Mouse (Mus musculus) layer of hippocampus, postnatal 14 days (tissue): ENCODE data around the gene Fbxw10. TPM values are rescaled to one million over a fixed set of nuclear protein-coding genes. Genes with fewer than 3 reads are reported as not detected.

Experiments used
- DNase-seq, 2 experiments: peaks; one replicate each; pipeline ENCODE4 v3.0.0; 2021 to 2022; ENCODE audit warnings: low spot score in 2 of 2, mixed read lengths in 1 of 2
- total RNA-seq, 2 experiments: library from RNA; stranded (reverse); gene quantifications; 2 replicates each; pipeline ENCODE4 v1.2.3; 2021

The Fbxw10 gene
- total RNA-seq, 2 experiments from 2014 or later = 0.62 to 1.5 TPM

DNA sequence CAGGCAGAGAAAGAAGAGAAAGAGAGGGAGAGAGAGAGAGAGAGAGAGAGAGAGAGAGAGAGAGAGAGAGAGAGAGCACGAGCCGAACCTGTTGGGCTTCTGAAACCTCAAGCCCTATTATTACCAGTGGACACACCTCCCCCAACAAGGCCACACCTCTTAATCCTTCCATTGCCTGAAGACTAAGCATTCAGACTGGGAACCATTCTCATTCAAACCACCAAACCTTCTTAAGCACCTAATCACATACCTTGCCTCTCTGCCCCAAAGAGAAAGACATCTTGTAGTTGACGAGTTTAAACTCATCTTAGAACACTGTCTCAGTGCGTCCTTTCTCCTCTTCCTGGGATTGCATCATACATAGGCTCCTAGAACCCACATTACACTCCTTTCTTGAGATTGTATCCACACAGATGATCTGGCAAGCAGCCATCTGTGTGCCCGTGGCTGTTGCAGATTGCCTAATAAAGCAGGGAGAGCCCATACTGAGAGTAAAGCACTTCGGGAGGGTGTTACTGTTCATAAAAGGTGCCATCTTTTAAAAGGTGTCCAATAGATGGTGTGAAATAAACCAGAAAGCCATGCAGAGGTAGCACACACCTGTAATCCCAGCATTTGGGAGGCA is 57.1 kb downstream of the Fbxw10 start:
- DNase-seq = no peak

DNA sequence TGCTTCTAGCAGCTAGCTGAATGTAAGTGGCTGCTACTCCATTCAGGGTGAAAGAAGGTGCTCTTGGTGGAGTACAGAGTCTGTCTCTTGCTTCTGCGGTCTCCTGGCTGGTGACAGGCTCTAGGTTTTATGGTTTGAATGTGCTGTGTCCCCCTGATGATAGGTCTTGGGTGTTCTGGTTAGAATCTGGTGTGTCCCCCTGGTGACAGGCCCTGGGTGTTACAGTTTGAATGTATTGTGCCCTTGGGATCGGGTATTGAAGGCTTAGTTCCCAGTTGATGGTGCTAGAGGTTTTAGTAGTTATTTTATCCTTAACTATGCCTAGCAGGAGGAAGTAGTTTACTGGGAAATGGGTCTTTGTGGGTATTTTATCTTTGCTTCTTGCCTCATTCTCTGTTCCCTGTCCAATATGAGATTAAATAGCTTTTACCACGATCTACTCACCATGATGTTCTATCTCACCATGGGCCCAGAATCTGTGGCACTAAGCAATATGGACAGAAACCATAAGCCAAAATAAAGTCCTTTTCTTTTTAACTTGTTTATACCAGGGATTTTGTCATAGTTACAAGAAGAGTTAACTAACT is 62.9 kb downstream of the Fbxw10 start:
- DNase-seq = no peak

GRCm38 (mm10) chr11:62911362-62911761 is 64.5 kb downstream of the Fbxw10 start:
- no peak for DNase-seq

- DNase-seq = no peak
Observed at GRCm38 (mm10) chr11:62913141-62913540, 66.3 kb downstream of the Fbxw10 start.

- DNase-seq = no peak
Observed at GRCm38 (mm10) chr11:62914532-62914931, 67.7 kb downstream of the Fbxw10 start.

DNA sequence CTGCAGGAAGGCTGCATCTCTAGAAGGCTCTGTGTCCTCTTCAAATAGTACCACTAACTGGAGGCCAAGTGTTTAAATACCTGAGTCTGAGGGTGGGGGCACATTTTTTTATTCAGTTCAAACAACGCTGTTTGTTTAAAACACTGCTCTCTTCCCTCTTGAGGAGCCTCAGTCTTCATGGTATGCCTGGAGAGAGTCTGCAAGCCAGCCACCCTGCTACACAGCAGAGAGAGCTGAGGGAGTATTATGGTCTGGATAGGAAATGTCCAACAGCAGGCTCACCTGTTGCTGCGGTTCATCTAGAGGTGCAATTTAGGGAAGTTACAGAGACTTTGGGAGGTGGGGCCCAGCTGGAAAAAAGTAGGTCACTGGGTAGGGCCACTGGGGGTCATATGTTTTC is 68.6 kb downstream of the Fbxw10 start:
- no peak for DNase-seq

DNA sequence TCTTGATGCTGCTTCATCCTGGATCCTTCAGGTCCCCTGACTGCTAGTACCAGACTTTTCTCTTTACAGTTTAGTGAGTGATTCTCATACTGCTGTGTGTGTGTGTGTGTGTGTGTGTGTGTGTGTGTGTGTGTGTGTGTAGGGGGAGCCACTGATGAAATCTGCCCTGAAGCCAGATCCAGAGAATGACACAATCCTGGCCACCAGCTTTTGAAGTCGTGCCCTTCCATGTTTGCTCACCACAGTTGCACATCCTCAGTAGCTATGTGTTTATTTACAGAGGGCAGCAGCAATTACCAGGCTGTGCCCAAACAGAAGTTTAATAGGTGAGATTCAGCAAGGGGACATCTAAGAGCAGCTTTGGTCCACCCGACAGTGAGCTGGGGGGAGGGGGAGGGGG is 69.9 kb downstream of the Fbxw10 start:
- no peak for DNase-seq

- no peak for DNase-seq
Observed at GRCm38 (mm10) chr11:62919946-62920742, 73.3 kb downstream of the Fbxw10 start.

- no peak for DNase-seq
Observed at GRCm38 (mm10) chr11:62920743-62921050, 73.8 kb downstream of the Fbxw10 start.

DNA sequence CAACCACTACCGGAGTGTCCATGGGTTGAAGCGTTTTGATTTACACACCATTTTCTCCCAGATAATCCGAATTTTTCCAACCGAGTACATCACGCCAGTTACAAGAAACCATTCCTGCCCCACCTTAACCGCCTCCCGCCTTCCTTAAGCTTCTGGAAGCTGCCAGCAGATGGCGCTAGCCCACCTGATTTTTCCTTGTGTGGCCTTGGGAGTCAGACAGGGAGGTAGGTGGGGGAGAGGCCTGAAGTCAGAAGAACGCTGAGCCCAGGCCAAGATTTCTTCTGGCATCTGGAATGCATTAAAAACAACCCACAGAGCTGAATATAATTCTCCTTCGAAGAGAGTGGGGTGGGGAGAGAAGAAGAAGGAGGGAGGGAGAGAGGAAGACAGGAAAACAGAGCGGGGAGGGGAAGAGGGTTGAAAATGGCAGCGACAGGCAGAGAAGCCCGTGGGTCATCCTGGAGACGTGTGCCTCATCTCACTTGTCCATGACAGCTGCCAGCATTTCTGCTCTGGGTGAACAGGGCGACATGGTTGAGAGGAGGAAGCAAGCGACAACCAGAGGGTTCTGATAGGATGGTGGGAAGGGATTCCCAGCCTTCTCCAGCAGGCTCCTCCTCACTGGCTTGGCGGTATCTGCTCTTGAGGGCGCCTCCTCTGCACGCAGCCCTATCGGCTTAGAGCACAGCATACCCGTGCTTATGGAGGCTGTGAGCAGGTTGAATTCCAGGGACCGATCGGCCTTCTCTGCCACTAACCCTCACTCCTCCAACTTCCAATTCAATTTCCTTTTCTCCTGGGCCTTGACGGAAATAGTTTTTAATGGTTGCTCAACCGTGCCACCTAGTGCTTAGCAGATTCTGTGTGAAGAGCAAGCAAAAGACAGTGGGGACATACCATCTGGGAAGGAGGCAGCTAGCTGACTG is 74.4 kb downstream of the Fbxw10 start:
- DNase-seq = peak; percentile 91 to 93

- DNase-seq = no peak
Observed at GRCm38 (mm10) chr11:62924091-62924761, 77.4 kb downstream of the Fbxw10 start.

Other genes with a start within 250 kb of the Fbxw10 start
- 10 to 100 TPM in 1 of 2 experiments, 1 to 10 TPM in 1; 9.5 to 11.3 TPM for gene Lrrc75a, start 198.5 kb upstream of the Fbxw10 start, total RNA-seq
- gene Mmgt2, start 198.4 kb upstream of the Fbxw10 start, total RNA-seq = 10 to 100 TPM; 14.8 to 17.2 TPM
- gene Zfp287, start 115.2 kb upstream of the Fbxw10 start, total RNA-seq = 10 to 100 TPM; 15.2 to 16.7 TPM
- gene Gm10428, start 94.0 kb upstream of the Fbxw10 start, total RNA-seq = not detected
- gene Zfp286, start 57.6 kb upstream of the Fbxw10 start, total RNA-seq = 10 to 100 TPM; 21.3 to 21.5 TPM
- gene Trim16, start 26.8 kb upstream of the Fbxw10 start, total RNA-seq = 1 to 10 TPM; 3.9 to 4.0 TPM
- 10 to 100 TPM; 24.8 to 26.2 TPM for gene Tvp23b, start 32.4 kb downstream of the Fbxw10 start, total RNA-seq
- not detected for gene Cdrt4, start 104.1 kb downstream of the Fbxw10 start, total RNA-seq
- under 1 TPM in 1 of 2 experiments, not detected in 1; 0.36 TPM for gene Tekt3, start 214.6 kb downstream of the Fbxw10 start, total RNA-seq